Mouse (Mus musculus): ENCODE measurements around the gene Stip1. TPM values are rescaled to one million over a fixed set of nuclear protein-coding genes. Genes with fewer than 3 reads are reported as not detected.

The Stip1 gene
- polyA plus RNA-seq, 1 experiment from 2014 or later: 244 TPM

- H3K4me1 ChIP-seq: peaks cover 50% of the 10 kb centered on the region
- ATAC-seq (ENCODE audit: insufficient number of reproducible peaks, low FRiP score, low TSS enrichment, low read depth): peak; percentile 90
- H3K4me3 ChIP-seq (replicated peaks): peak within 1 kb of the TSS; percentile 71
- H3K36me3 ChIP-seq: peaks cover 38% of the 10 kb centered on the region
- no peaks in the 10 kb centered on the region for H3K27me3 ChIP-seq
- H3K4me2 ChIP-seq (replicated peaks): peak within 1 kb of the TSS; percentile 87
- no peaks in the 10 kb centered on the region for H3K9me3 ChIP-seq (replicated peaks)
- H3K27ac ChIP-seq (replicated peaks): peak within 1 kb of the TSS; percentile 96
- H3K9ac ChIP-seq: peak within 1 kb of the TSS; percentile 76
- under 1% methylated on average over 38 of the region's 38 CpGs for WGBS
Measured at GRCm38 (mm10) chr19:6980381-6981093, 59.2 kb downstream of the Stip1 start, which contains the start of gene Fkbp2. Gene Fkbp2 (minus strand): TSS chr19:6980501.

GRCm38 (mm10) chr19:6979486-6980380, 60.0 kb downstream of the Stip1 start:
- under 1% methylated on average over 59 of the region's 59 CpGs for WGBS
- H3K9me3 ChIP-seq (replicated peaks): no peaks in the 10 kb centered on the region
- peak overlapping the region; percentile 87 for H3K4me2 ChIP-seq (replicated peaks)
- peak; percentile 93 for ATAC-seq (ENCODE audit: insufficient number of reproducible peaks, low FRiP score, low TSS enrichment, low read depth)
- peaks cover 52% of the 10 kb centered on the region for H3K4me1 ChIP-seq
- H3K27me3 ChIP-seq: no peaks in the 10 kb centered on the region
- H3K9ac ChIP-seq: peak overlapping the region; percentile 76
- peak overlapping the region; percentile 71 for H3K4me3 ChIP-seq (replicated peaks)
- H3K27ac ChIP-seq (replicated peaks): peak overlapping the region; percentile 96
- peaks cover 30% of the 10 kb centered on the region for H3K36me3 ChIP-seq

- peaks cover 53% of the 10 kb centered on the region for H3K4me1 ChIP-seq
- no peaks in the 10 kb centered on the region for H3K9me3 ChIP-seq (replicated peaks)
- H3K36me3 ChIP-seq: peaks cover 25% of the 10 kb centered on the region
- ATAC-seq (ENCODE audit: insufficient number of reproducible peaks, low FRiP score, low TSS enrichment, low read depth): no peak
- no peaks in the 10 kb centered on the region for H3K27me3 ChIP-seq
- H3K9ac ChIP-seq: peak overlapping the region; percentile 76
- peak overlapping the region; percentile 71 for H3K4me3 ChIP-seq (replicated peaks)
- 10% methylated on average over 11 of the region's 11 CpGs for WGBS
- H3K27ac ChIP-seq (replicated peaks): peak overlapping the region; percentile 81
- peak overlapping the region; percentile 87 for H3K4me2 ChIP-seq (replicated peaks)
Measured at GRCm38 (mm10) chr19:6979001-6979479, 60.7 kb downstream of the Stip1 start.

- Histone ChIP-seq H3K9ac (no peak overlapping the region), H3K4me3 (replicated peaks) (peak overlapping the region; percentile 71), H3K27ac (replicated peaks) (peak overlapping the region; percentile 81), H3K9me3 (replicated peaks) (no peaks in the 10 kb centered on the region), H3K4me2 (replicated peaks) (peak overlapping the region; percentile 87), H3K27me3 (no peaks in the 10 kb centered on the region), H3K4me1 (peaks cover 57% of the 10 kb centered on the region), H3K36me3 (peaks cover 21% of the 10 kb centered on the region)
- ATAC-seq (ENCODE audit: insufficient number of reproducible peaks, low FRiP score, low TSS enrichment, low read depth): no peak
- 34% methylated on average over 3 of the region's 3 CpGs for WGBS
Measured at GRCm38 (mm10) chr19:6978639-6978974, 61.2 kb downstream of the Stip1 start.

GRCm38 (mm10) chr19:6977759-6978638, 61.8 kb downstream of the Stip1 start:
- ATAC-seq (ENCODE audit: insufficient number of reproducible peaks, low FRiP score, low TSS enrichment, low read depth): no peak
- peak overlapping the region; percentile 71; the same call in 1 of the 2 replicates for H3K4me3 ChIP-seq (replicated peaks)
- H3K4me2 ChIP-seq (replicated peaks): peak overlapping the region; percentile 87; the same call in 1 of the 2 replicates
- peaks cover 57% of the 10 kb centered on the region for H3K4me1 ChIP-seq
- H3K9ac ChIP-seq: no peak overlapping the region
- no peaks in the 10 kb centered on the region for H3K9me3 ChIP-seq (replicated peaks)
- H3K27ac ChIP-seq (replicated peaks): peak overlapping the region; percentile 41
- WGBS: 67% methylated on average over 13 of the region's 13 CpGs
- H3K27me3 ChIP-seq: no peaks in the 10 kb centered on the region
- H3K36me3 ChIP-seq: peaks cover 18% of the 10 kb centered on the region

GRCm38 (mm10) chr19:6975537-6976521, 63.9 kb downstream of the Stip1 start, which contains the start of gene Plcb3:
Gene Plcb3 (minus strand): TSS chr19:6976470.
- Histone ChIP-seq H3K4me2 (replicated peaks) (peak within 1 kb of the TSS; percentile 76), H3K4me3 (replicated peaks) (peak within 1 kb of the TSS; percentile 65), H3K27ac (replicated peaks) (peak within 1 kb of the TSS; percentile 91), H3K4me1 (peaks cover 69% of the 10 kb centered on the region), H3K9ac (peak within 1 kb of the TSS; percentile 66), H3K27me3 (no peaks in the 10 kb centered on the region), H3K9me3 (replicated peaks) (no peaks in the 10 kb centered on the region), H3K36me3 (peaks cover 8% of the 10 kb centered on the region)
- ATAC-seq (ENCODE audit: insufficient number of reproducible peaks, low FRiP score, low TSS enrichment, low read depth): no peak
- WGBS: under 1% methylated on average over 16 of the region's 16 CpGs

GRCm38 (mm10) chr19:6974211-6975205, 65.3 kb downstream of the Stip1 start, which contains the start of gene Ppp1r14b:
Gene Ppp1r14b (plus strand): TSS chr19:6974968.
- WGBS: under 1% methylated on average over 77 of the region's 84 CpGs
- peak within 1 kb of the TSS; percentile 65 for H3K4me3 ChIP-seq (replicated peaks)
- H3K4me1 ChIP-seq: peaks cover 79% of the 10 kb centered on the region
- no peaks in the 10 kb centered on the region for H3K9me3 ChIP-seq (replicated peaks)
- ATAC-seq (ENCODE audit: insufficient number of reproducible peaks, low FRiP score, low TSS enrichment, low read depth): peak; percentile 73
- peak within 1 kb of the TSS; percentile 91 for H3K27ac ChIP-seq (replicated peaks)
- no peaks in the 10 kb centered on the region for H3K27me3 ChIP-seq
- peak within 1 kb of the TSS; percentile 66 for H3K9ac ChIP-seq
- H3K36me3 ChIP-seq: peaks cover 8% of the 10 kb centered on the region
- peak within 1 kb of the TSS; percentile 76 for H3K4me2 ChIP-seq (replicated peaks)

GRCm38 (mm10) chr19:6973581-6974190, 66.1 kb downstream of the Stip1 start:
- H3K27me3 ChIP-seq: no peaks in the 10 kb centered on the region
- no peak overlapping the region for H3K9ac ChIP-seq
- H3K4me2 ChIP-seq (replicated peaks): peak overlapping the region; percentile 76
- no peaks in the 10 kb centered on the region for H3K9me3 ChIP-seq (replicated peaks)
- peak overlapping the region; percentile 65 for H3K4me3 ChIP-seq (replicated peaks)
- H3K36me3 ChIP-seq: peaks cover 8% of the 10 kb centered on the region
- ATAC-seq (ENCODE audit: insufficient number of reproducible peaks, low FRiP score, low TSS enrichment, low read depth): no peak
- peaks cover 77% of the 10 kb centered on the region for H3K4me1 ChIP-seq
- peak overlapping the region; percentile 91 for H3K27ac ChIP-seq (replicated peaks)
- 35% methylated on average over 12 of the region's 12 CpGs for WGBS
